Mouse (Mus musculus): ENCODE data around the gene Rps26. TPM values are rescaled to one million over a fixed set of nuclear protein-coding genes. Genes with fewer than 3 reads are reported as not detected.

Gene Rps26
- polyA plus RNA-seq, 1 experiment from 2014 or later = 455 TPM

- Histone ChIP-seq H3K9me3 (no peaks in the 10 kb centered on the region), H3K9ac (no peak overlapping the region), H3K27me3 (replicated peaks) (no peaks in the 10 kb centered on the region), H3K4me3 (no peak overlapping the region), H3K4me2 (no peak overlapping the region), H3K36me3 (no peaks in the 10 kb centered on the region), H3K4me1 (no peaks in the 10 kb centered on the region), H3K27ac (replicated peaks) (no peak overlapping the region)
- 65% methylated on average over 2 of the region's 2 CpGs for WGBS
- no peak for ATAC-seq (ENCODE audit: extremely low read depth, insufficient number of reproducible peaks, low FRiP score, low TSS enrichment)
These were observed 28.1 kb downstream of the Rps26 start for GRCm38 (mm10) chr10:128598476-128598875.

GRCm38 (mm10) chr10:128592797-128593196 is 33.8 kb downstream of the Rps26 start:
- H3K27me3 ChIP-seq (replicated peaks) = peaks cover 16% of the 10 kb centered on the region
- H3K9me3 ChIP-seq = no peaks in the 10 kb centered on the region
- H3K4me2 ChIP-seq = no peak overlapping the region
- H3K27ac ChIP-seq (replicated peaks) = no peak overlapping the region
- no peak overlapping the region for H3K9ac ChIP-seq
- peaks cover 25% of the 10 kb centered on the region for H3K4me1 ChIP-seq
- H3K4me3 ChIP-seq = no peak overlapping the region
- WGBS = 63% methylated on average over 5 of the region's 5 CpGs
- H3K36me3 ChIP-seq = no peaks in the 10 kb centered on the region
- no peak for ATAC-seq (ENCODE audit: extremely low read depth, insufficient number of reproducible peaks, low FRiP score, low TSS enrichment)

- Histone ChIP-seq H3K27ac (replicated peaks) (no peak overlapping the region), H3K4me1 (peaks cover 25% of the 10 kb centered on the region), H3K4me3 (no peak overlapping the region), H3K4me2 (no peak overlapping the region), H3K9me3 (no peaks in the 10 kb centered on the region), H3K27me3 (replicated peaks) (peaks cover 30% of the 10 kb centered on the region), H3K36me3 (no peaks in the 10 kb centered on the region), H3K9ac (no peak overlapping the region)
- 50% methylated on average over 6 of the region's 6 CpGs for WGBS
- ATAC-seq (ENCODE audit: extremely low read depth, insufficient number of reproducible peaks, low FRiP score, low TSS enrichment) = no peak
These were observed 35.1 kb downstream of the Rps26 start for GRCm38 (mm10) chr10:128591436-128591835.

GRCm38 (mm10) chr10:128590193-128590690 is 36.3 kb downstream of the Rps26 start:
- H3K9me3 ChIP-seq = no peaks in the 10 kb centered on the region
- peaks cover 40% of the 10 kb centered on the region for H3K27me3 ChIP-seq (replicated peaks)
- peak overlapping the region; percentile 99 for H3K4me2 ChIP-seq
- 0 out of 2 replicates have a peak overlapping the region, but pooled peaks have one; percentile 32 for H3K27ac ChIP-seq (replicated peaks)
- under 1% methylated on average over 43 of the region's 43 CpGs for WGBS
- ATAC-seq (ENCODE audit: extremely low read depth, insufficient number of reproducible peaks, low FRiP score, low TSS enrichment) = no peak; the same call in 1 of the 2 replicates
- no peaks in the 10 kb centered on the region for H3K36me3 ChIP-seq
- peaks cover 28% of the 10 kb centered on the region for H3K4me1 ChIP-seq
- H3K4me3 ChIP-seq = peak overlapping the region; percentile 77
- H3K9ac ChIP-seq = peak overlapping the region; percentile 80

- H3K27ac ChIP-seq (replicated peaks) = peak within 1 kb of the TSS; percentile 39
- ATAC-seq (ENCODE audit: extremely low read depth, insufficient number of reproducible peaks, low FRiP score, low TSS enrichment) = 0 out of 2 replicates have a peak, but pooled peaks have one; percentile 5
These were observed 36.9 kb downstream of the Rps26 start, which contains the start of gene Erbb3 for GRCm38 (mm10) chr10:128589464-128590192. Gene Erbb3 (minus strand): TSS chr10:128589652.

GRCm38 (mm10) chr10:128588775-128589463 is 37.6 kb downstream of the Rps26 start:
- WGBS = 2% methylated on average over 23 of the region's 23 CpGs
- peak overlapping the region; percentile 39 for H3K27ac ChIP-seq (replicated peaks)
- H3K4me3 ChIP-seq = peak overlapping the region; percentile 77
- ATAC-seq (ENCODE audit: extremely low read depth, insufficient number of reproducible peaks, low FRiP score, low TSS enrichment) = 0 out of 2 replicates have a peak, but pooled peaks have one; percentile 5
- H3K9me3 ChIP-seq = no peaks in the 10 kb centered on the region
- H3K27me3 ChIP-seq (replicated peaks) = peaks cover 49% of the 10 kb centered on the region
- H3K4me1 ChIP-seq = peaks cover 35% of the 10 kb centered on the region
- H3K4me2 ChIP-seq = peak overlapping the region; percentile 99
- peak overlapping the region; percentile 80 for H3K9ac ChIP-seq
- H3K36me3 ChIP-seq = no peaks in the 10 kb centered on the region

More at GRCm38 (mm10) chr10:128589464-128590192, 36.9 kb downstream of the Rps26 start, which contains the start of gene Erbb3:
- peak within 1 kb of the TSS; percentile 77 for H3K4me3 ChIP-seq
- WGBS = under 1% methylated on average over 42 of the region's 43 CpGs
- peak within 1 kb of the TSS; percentile 99 for H3K4me2 ChIP-seq
- H3K36me3 ChIP-seq = no peaks in the 10 kb centered on the region
- peaks cover 28% of the 10 kb centered on the region for H3K4me1 ChIP-seq
- H3K27me3 ChIP-seq (replicated peaks) = peaks cover 46% of the 10 kb centered on the region
- no peaks in the 10 kb centered on the region for H3K9me3 ChIP-seq
- peak within 1 kb of the TSS; percentile 80 for H3K9ac ChIP-seq

GRCm38 (mm10) chr10:128588136-128588535 is 38.4 kb downstream of the Rps26 start:
- peak overlapping the region; percentile 99 for H3K4me2 ChIP-seq
- peaks cover 49% of the 10 kb centered on the region for H3K27me3 ChIP-seq (replicated peaks)
- H3K36me3 ChIP-seq = no peaks in the 10 kb centered on the region
- no peaks in the 10 kb centered on the region for H3K9me3 ChIP-seq
- peak overlapping the region; percentile 77 for H3K4me3 ChIP-seq
- no peak for ATAC-seq (ENCODE audit: extremely low read depth, insufficient number of reproducible peaks, low FRiP score, low TSS enrichment)
- 22% methylated on average over 1 of the region's 1 CpGs for WGBS
- H3K4me1 ChIP-seq = peaks cover 43% of the 10 kb centered on the region
- H3K9ac ChIP-seq = no peak overlapping the region
- peak overlapping the region; percentile 39; the same call in 1 of the 2 replicates for H3K27ac ChIP-seq (replicated peaks)

- no peak for ATAC-seq (ENCODE audit: extremely low read depth, insufficient number of reproducible peaks, low FRiP score, low TSS enrichment)
- peaks cover 49% of the 10 kb centered on the region for H3K27me3 ChIP-seq (replicated peaks)
- H3K4me1 ChIP-seq = peaks cover 45% of the 10 kb centered on the region
- H3K9ac ChIP-seq = no peak overlapping the region
- 54% methylated on average over 8 of the region's 8 CpGs for WGBS
- 0 out of 2 replicates have a peak overlapping the region, but pooled peaks have one; percentile 4 for H3K27ac ChIP-seq (replicated peaks)
- H3K9me3 ChIP-seq = no peaks in the 10 kb centered on the region
- peak overlapping the region; percentile 99 for H3K4me2 ChIP-seq
- no peaks in the 10 kb centered on the region for H3K36me3 ChIP-seq
- H3K4me3 ChIP-seq = no peak overlapping the region
These were observed 38.9 kb downstream of the Rps26 start for GRCm38 (mm10) chr10:128587697-128588096.

- Histone ChIP-seq H3K27me3 (replicated peaks) (peaks cover 49% of the 10 kb centered on the region), H3K9ac (peak overlapping the region; percentile 37; the same call in 1 of the 2 replicates), H3K4me3 (0 out of 2 replicates have a peak overlapping the region, but pooled peaks have one; percentile 1), H3K9me3 (no peaks in the 10 kb centered on the region), H3K36me3 (no peaks in the 10 kb centered on the region), H3K4me2 (peak overlapping the region; percentile 99; the same call in 1 of the 2 replicates), H3K4me1 (peaks cover 45% of the 10 kb centered on the region), H3K27ac (replicated peaks) (0 out of 2 replicates have a peak overlapping the region, but pooled peaks have one; percentile 29)
- no peak for ATAC-seq (ENCODE audit: extremely low read depth, insufficient number of reproducible peaks, low FRiP score, low TSS enrichment)
- WGBS = 44% methylated on average over 4 of the region's 4 CpGs
These were observed 39.4 kb downstream of the Rps26 start for GRCm38 (mm10) chr10:128587120-128587519.

- ATAC-seq (ENCODE audit: extremely low read depth, insufficient number of reproducible peaks, low FRiP score, low TSS enrichment) = no peak
- Histone ChIP-seq H3K4me1 (peaks cover 41% of the 10 kb centered on the region), H3K27me3 (replicated peaks) (peaks cover 49% of the 10 kb centered on the region), H3K36me3 (peaks cover 1% of the 10 kb centered on the region; the same call in 1 of the 2 replicates), H3K27ac (replicated peaks) (no peak overlapping the region), H3K9ac (peak overlapping the region; percentile 37; the same call in 1 of the 2 replicates), H3K9me3 (no peaks in the 10 kb centered on the region), H3K4me2 (peak overlapping the region; percentile 99; the same call in 1 of the 2 replicates), H3K4me3 (no peak overlapping the region)
- WGBS = 17% methylated on average over 1 of the region's 1 CpGs
These were observed 40.0 kb downstream of the Rps26 start for GRCm38 (mm10) chr10:128586546-128586945.

GRCm38 (mm10) chr10:128584386-128584785 is 42.2 kb downstream of the Rps26 start:
- H3K27ac ChIP-seq (replicated peaks) = no peak overlapping the region
- H3K4me2 ChIP-seq = peak overlapping the region; percentile 63
- H3K9me3 ChIP-seq = no peaks in the 10 kb centered on the region
- H3K4me1 ChIP-seq = peaks cover 37% of the 10 kb centered on the region
- no peak overlapping the region for H3K4me3 ChIP-seq
- H3K36me3 ChIP-seq = peaks cover 6% of the 10 kb centered on the region; the same call in 1 of the 2 replicates
- H3K27me3 ChIP-seq (replicated peaks) = peaks cover 49% of the 10 kb centered on the region
- 0 out of 2 replicates have a peak overlapping the region, but pooled peaks have one; percentile 78 for H3K9ac ChIP-seq
- no peak for ATAC-seq (ENCODE audit: extremely low read depth, insufficient number of reproducible peaks, low FRiP score, low TSS enrichment)
- 15% methylated on average over 4 of the region's 4 CpGs for WGBS
